Mouse (Mus musculus): Measurements from ENCODE around the gene Gm9602.
"Not testable (repeated sequence)": the region's sequence is repeated elsewhere in the genome, so short reads cannot be mapped to it uniquely, and the experiment has no call there.

Gene Gm9602

DNA sequence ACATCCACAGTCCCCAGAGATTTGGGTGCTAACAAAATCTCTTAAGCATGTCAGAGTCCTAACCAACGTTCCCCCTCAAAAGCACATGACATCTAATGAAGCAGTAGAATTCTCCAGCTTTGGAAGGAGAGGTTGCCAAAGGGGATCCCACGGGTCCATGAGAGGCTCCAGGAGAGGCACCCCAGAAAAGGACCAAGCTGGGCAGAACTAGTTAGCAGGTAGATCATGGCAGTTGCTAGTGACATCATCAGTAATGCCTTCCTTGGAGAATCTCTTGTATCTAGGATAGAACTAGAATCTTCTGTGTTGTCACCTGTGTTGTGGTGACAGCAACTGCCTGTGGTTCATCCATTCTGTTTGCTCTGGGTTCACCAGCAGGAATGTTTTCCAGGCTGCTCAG, at the start of gene Gm9602:
TSS of gene Gm9602 (plus strand) at position 301 of the 400 bp plus-strand sequence.
- not testable (repeated sequence) for DNase-seq (ENCODE audit: low read depth)

DNA sequence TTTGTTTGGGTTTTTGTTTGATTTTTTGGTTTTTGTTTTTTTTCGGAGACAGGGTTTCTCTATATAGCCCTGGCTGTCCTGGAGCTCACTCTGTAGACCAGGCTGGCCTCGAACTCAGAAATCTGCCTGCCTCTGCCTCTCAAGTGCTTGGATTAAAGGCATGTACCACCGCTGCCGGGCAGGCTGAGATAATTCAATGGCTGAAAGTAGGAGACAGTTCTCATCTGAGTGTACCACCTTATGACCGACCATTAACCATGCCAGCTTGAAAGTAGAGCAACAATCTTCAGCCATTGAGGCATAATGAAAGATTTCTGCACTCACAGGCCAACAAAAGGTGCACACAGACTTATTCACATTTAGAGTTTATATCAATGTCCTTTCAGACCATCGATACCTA, 30.3 kb downstream of the Gm9602 start:
- DNase-seq (ENCODE audit: low read depth) = not testable (repeated sequence)

DNA sequence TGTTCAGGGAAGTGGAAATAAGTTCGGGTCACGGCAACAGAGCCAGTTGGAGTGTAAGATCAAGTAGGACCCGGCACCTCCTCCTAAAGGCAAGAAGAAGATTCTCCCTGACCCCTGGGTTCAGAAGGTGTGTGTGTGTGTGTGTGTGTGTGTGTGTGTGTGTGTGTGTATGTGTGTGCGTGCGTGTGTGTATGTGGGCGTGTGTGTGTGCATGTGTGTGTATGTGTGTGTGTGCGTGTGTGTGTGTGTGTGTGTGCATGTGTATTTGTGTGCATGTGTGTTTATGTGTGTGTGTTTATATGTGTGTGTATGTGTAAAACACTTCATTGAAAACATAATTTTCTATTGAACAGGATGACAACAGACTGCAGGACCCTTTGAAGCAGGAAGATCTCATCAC, 45.8 kb downstream of the Gm9602 start:
- DNase-seq (ENCODE audit: low read depth) = not testable (repeated sequence)

Measured in NIH3T3 (cell line).